Mouse (Mus musculus) heart, postnatal 25 days (tissue): ENCODE measurements at regions not wholly inside any gene's neighbourhood (a gene's known extent, or its start where the extent isn't known, plus 50 kb on each side); places are given as distances from the start of the nearest gene placed in this dataset.

Experiments
- DNase-seq: peaks from one replicate; pipeline ENCODE4 v3.0.0; 2022; ENCODE audit warnings: low spot score
- intact Hi-C: fragments of 180-260 bp; cut with DNase I; formaldehyde crosslinking; loops from one replicate; pipeline ENCODE4 v1.15.1; 2025

DNA sequence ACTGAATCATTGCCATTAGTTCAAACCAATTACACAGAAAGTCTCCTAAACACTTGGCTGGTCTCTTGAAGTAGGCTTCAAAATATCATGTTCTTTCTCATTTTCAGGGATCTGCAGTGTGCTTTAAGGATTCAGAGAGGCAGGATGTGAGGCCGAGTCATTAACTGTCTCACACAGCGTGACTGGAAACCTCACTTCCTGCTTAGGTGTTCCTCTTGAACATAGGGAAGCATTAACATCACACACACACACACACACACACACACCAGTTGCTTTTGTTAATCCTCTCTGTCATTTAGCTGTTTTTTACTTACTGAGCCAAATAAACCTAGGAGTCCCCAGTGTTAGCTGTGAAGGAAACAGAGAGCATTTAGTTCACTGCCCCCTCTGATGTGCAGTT, 131.2 kb upstream of the Tent5a start:
- intact Hi-C loops: no loop called here
- no peak for DNase-seq

DNA sequence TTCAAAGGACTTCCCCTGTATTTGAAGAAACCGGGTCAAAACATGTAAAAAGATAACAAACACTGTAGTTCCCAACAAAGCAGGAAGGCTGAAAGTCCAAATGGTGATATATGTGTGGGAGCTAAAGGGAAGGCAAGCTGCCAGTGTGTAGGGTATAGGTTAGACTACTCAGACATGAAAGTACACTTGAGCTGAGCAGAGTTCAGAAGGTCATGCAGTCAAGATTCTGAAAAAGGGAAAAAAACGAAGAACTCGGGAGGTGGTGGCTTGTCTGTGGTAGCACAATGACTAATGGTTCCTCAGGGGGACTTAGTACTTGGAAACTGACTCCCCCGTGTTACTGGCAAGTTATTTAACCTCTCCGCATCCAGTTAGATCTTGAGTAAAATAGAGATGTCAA, 130.3 kb upstream of the Tent5a start:
- no peak for DNase-seq

GRCm38 (mm10) chr9:85455382-85455781, 128.2 kb upstream of the Tent5a start:
- no peak for DNase-seq
- intact Hi-C loops: no loop called here

More for the DNA sequence above, 130.3 kb upstream of the Tent5a start:
- intact Hi-C loops: no loop called here

- intact Hi-C loops: no loop called here
- no peak for DNase-seq
Observed at GRCm38 (mm10) chr9:85452196-85452857, 125.2 kb upstream of the Tent5a start.

- intact Hi-C loops: no loop called here
- DNase-seq: no peak
Observed at GRCm38 (mm10) chr9:85451349-85451748, 124.2 kb upstream of the Tent5a start.

DNA sequence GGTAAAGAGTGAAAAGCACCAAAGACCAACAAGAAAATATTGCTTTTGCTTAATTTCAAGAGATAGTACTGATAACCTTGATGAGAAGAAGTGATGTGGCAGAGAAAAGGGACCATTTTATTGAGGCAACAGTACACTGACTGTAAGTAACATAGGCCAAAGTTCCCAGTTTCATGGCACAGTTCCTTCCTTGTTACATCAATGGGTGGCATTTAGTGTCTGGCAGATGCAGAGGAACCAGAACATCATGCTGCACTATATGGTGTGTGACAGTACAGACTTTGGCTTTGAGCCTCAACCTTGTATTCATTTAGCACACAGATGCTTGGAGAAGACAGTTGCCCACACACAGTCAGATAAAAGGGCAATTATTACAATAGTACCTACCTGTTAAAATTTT, 123.7 kb upstream of the Tent5a start:
- DNase-seq: no peak
- intact Hi-C loops: no loop called here

DNA sequence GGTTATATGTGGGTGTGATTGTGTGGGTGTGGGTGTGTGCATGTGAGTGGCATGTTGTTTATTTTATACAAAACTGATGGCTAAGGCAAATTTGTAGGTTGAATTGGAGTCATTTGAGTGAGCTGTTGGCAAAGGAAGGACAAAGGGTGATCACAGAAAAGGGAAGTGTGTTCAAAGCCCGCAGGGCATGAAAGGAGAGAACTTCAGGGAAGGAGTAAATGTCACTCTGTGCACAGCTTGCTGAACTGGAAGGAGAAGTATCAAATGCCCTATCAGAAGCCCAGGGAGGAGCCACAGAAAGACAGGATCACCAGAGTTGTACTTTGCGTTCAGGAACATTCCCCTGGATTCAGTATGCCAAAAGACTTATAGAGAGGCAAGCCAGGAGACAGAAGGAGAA, 122.3 kb upstream of the Tent5a start:
- no peak for DNase-seq
- intact Hi-C loops: no loop called here

- intact Hi-C loops: no loop called here
- no peak for DNase-seq
Observed at GRCm38 (mm10) chr9:85442761-85443505, 115.8 kb upstream of the Tent5a start.

DNA sequence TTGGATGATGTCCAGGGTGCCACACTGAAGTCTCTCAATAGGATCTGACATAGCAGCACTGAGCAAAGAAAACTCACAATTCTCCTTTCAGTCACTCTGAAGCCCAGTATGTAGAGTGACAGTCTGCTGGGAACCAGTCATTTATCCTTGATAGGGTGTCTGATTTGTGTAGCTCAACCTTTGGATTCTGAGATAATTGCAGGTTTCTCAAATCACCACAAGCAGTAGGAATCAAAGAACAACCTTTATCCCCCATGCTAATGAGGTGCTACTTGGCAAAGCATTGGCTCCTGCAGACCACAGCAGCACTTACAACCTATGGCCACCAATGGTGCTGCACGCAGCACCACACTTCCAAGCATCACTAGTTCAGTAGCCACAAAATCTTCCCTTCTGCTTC, 112.5 kb upstream of the Tent5a start:
- intact Hi-C loops: no loop called here
- no peak for DNase-seq

DNA sequence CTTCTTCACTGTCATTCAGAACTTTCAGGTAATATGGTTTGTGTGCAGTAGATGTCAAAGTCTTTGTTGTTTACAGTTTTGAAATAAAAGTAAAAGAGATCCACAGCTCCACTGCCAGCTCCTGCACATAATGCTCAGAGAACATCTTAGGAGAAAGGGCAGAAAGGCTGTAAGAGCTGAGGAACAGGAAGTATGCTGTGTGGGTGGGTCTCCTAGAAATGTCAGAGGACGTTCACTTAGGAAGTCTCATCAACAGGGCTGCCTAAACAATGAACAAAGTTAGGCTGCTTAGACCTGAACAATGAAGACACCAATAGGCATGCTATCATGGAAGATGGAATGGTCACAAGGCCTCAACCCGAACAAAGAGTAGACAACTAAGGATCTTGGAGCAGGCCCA, 105.1 kb upstream of the Tent5a start:
- intact Hi-C loops: no loop called here
- DNase-seq: no peak

DNA sequence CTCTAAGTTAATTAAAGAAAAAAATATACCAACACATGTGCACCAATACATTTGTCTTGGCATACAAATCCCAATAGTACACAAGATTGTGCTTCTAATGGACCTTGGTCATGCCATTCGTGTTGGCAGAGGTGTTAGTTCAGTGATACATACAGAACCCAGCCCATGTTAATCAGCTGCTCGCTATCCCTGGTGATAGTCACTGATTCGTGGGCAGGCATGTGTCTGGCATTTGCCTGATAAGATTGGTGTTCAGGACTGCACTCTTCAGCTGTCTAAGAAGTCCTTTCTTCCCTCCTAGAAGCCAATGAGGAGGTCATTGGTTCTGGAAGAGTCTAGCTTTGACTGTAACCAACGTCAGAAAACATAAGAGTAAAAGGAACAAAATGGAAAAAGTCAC, 99.7 kb upstream of the Tent5a start:
- intact Hi-C loops: no loop called here
- no peak for DNase-seq

- DNase-seq: no peak
- intact Hi-C loops: no loop called here
Observed at GRCm38 (mm10) chr9:85423908-85424307, 96.8 kb upstream of the Tent5a start.

GRCm38 (mm10) chr9:85414391-85414790, 87.2 kb upstream of the Tent5a start:
- intact Hi-C loops: no loop called here
- no peak for DNase-seq

DNA sequence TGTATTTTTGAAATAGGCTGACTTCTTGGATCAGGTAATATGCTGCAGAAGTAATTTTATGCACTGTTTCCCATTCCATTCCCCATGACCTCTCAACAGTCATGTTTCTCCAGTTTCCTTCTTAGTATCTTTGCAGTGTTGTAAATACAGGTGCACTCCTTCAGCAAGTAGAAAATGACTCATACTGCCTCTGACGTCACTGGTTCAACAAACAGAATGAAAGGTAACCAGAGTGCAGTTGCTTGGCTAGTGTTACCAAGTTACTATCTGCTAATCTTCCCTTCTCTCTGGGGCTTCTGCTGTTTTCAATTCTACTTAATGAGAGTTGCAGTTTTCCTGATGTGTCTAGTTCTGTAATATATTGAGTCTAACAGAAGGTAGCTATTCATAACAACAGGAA, 86.7 kb upstream of the Tent5a start:
- no peak for DNase-seq
- intact Hi-C loops: no loop called here

DNA sequence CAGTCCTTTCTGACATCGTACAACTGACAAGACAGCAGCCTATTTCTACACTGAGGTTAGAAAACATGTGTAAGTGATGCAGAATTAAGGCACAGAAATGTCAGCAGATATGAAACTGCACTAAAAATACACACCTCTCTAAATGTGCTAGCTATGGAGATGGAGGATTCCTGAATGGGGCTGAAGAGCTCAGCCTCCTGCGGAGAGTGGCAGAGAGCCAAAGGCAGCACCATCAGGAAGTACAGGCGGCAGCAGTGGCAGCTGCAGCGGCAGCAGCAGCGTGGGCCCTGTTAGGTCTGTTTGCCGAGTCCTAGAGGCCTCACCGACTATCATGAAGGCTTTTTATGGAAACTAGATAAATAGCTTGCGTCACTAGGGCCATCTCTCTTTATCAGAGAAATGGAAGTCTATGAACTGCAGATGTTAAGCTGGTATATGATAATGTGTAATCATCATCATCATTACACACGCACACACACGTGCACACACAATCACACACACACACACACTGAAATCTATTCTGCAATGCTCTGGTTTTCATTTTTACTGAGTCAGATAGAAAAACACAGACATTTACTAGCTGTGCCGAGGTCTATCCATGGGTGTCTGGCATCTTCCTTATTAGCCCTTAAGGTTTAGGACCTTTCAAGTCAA, 83.6 kb upstream of the Tent5a start:
- no peak for DNase-seq

DNA sequence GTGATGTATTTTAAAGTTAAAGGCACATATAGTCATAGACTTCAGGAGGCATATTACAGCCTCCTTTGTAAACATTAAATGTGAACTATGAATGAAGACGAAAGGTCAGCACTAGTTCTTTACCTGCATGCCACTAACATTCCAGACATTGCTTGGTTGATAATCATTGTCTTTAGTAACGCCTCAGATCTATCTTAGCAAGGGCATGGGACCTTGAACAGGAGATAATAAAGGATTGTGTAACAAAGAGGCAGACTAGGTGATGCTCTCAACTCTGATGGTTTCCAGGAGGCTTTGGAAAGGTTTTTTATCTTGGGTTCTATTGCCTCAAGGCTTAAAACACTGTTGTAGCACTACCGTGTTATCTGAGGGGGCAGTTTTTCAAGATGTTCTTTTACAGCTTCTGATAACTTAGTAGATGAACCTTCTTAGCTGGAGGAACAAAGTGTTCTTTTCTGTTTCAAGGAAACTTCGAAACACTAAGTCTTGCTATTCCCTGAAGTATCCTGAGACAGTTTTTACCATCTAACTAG, 82.9 kb upstream of the Tent5a start:
- DNase-seq: no peak
- intact Hi-C loops: no loop called here

More for the DNA sequence above, 83.6 kb upstream of the Tent5a start:
- intact Hi-C loops: no loop called here

- intact Hi-C loops: no loop called here
- no peak for DNase-seq
Observed at GRCm38 (mm10) chr9:85408461-85408860, 81.3 kb upstream of the Tent5a start.

DNA sequence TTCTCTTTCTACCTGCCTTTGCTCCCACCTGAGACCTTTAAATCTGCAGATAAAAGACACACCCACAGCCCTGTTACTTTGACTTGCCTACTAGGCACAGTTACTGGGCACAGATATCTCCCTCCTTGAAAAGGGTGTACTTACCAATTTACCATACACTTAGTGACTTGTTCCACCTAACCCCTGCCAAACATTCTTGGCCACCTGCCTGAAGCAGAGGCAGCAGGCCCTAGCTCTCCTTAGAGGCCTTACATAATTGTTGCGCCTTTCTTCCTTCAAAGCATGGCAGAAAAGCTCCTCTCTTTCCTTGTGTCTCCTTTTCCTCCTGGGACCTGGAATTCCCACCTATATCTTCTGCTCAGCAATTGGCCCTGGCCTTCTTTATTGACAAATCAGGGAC, 80.4 kb upstream of the Tent5a start:
- intact Hi-C loops: no loop called here
- DNase-seq: no peak

DNA sequence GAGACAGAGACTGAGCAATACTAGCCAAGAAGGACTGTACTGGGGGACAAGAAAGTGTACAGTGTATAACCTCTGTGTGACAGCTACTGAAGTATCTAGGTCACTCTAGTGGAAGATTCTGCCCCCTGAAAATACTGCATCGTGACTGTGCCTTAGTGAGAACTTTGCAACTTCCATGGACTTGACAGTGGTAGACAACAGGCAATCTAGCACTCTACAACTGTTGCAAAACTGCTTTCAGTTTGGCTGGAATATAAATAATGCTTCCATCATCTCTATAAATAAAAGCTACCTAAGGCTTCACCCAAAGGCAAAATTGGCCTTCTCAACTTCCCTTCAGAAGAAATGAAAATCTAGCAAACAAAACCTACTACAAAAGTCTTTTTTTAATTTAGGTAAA, 74.6 kb upstream of the Tent5a start:
- DNase-seq: no peak
- intact Hi-C loops: no loop called here

DNA sequence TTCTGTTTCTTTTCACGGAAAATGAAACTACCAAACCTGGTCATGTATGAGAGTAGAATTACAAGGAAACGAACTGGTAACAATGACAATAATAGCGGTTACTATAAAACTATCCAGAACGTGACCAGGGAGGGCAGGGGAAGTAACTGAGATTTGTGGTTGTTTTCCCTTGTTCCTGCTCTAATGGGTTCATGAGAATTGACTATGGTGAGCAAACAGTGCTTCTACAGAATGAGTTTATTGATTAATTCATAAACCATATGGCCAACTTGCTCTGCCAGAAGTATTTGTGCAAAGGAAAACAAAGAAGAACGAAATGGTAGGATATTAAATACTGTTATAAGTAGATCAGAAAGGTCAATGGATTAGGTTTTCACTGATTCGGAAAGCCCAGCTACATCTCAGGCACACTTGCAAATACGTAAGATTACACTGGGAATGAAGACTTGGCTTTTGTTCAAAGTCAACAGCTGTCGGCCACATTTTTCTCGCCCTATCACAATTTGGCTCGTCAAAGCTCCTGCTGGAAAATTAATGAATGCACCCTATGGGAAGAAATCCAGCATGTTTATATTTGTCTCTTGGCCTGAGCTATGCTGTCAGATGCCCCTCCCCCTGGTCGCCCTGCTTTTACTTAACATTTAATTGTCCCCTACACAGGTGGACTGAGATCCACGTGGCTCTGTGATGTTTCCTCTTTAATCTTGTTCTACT, 73.6 kb upstream of the Tent5a start:
- no peak for DNase-seq
- intact Hi-C loops: no loop called here

GRCm38 (mm10) chr9:85394975-85395374, 67.8 kb upstream of the Tent5a start:
- DNase-seq: no peak
- intact Hi-C loops: no loop called here
